Comparison of ENCODE assay signal across 8 mouse cellular contexts in genomic region chr1:75398761-75399402, GRCm38 (mm10). TPM values are rescaled to one million over a fixed set of nuclear protein-coding genes. Genes with fewer than 3 reads are reported as not detected.
A peak's percentile ranks its signal among the peaks of the same experiment; 100 is the strongest.
DNase-seq lines count a peak whose midpoint lies in the region; ATAC-seq and TF ChIP-seq lines count a peak whose summit lies in the region.

No protein-coding gene starts in this region.

- H3K4me2 ChIP-seq in stomach, embryonic 14.5 days (replicated peaks; ENCODE audit: low read depth, low read length) = 0 out of 2 replicates have a peak overlapping the region, but pooled peaks have one; percentile 10

- 20% methylated on average over 9 of the region's 9 CpGs for WGBS in macrophage (ENCODE audit: missing documents)
- WGBS in stomach, embryonic 14.5 days = 9% methylated on average over 9 of the region's 9 CpGs

- H3K4me3 ChIP-seq in left cerebral cortex, adult 2 months = no peak overlapping the region
- H3K4me3 ChIP-seq in macrophage (ENCODE audit: inconsistent target) = peak overlapping the region; percentile 81; the same call in 1 of the 2 replicates
- no peak overlapping the region for H3K4me3 ChIP-seq in stomach, embryonic 14.5 days (ENCODE audit: low read depth, low read length)

- H3K79me2 ChIP-seq in macrophage (ENCODE audit: inconsistent target) = peaks cover 27% of the 10 kb centered on the region

- no peaks in the 10 kb centered on the region for H3K27me3 ChIP-seq in stomach, embryonic 14.5 days (ENCODE audit: control insufficient read depth, insufficient read depth, low read length)

- intact Hi-C loops in left cerebral cortex, adult 2 months (cut with DNase I) = no loop called here
- intact Hi-C loops in heart, postnatal 14 days (cut with DNase I) = no loop called here

- TF ChIP-seq CTCF in left cerebral cortex, adult 2 months (IDR thresholded peaks at IDR 0.05) = peak; percentile 64

- ATAC-seq in stomach, embryonic 14.5 days (ENCODE audit: insufficient number of reproducible peaks, insufficient read depth, low FRiP score, low read depth) = peak; percentile 57; the same call in 1 of the 2 replicates

- H3K36me3 ChIP-seq in macrophage (ENCODE audit: inconsistent target) = peaks cover 25% of the 10 kb centered on the region
- H3K36me3 ChIP-seq in stomach, embryonic 14.5 days (ENCODE audit: control insufficient read depth, insufficient read depth, low read length) = peaks cover 13% of the 10 kb centered on the region

- peak in 1 of 2 experiments; percentile 40 for DNase-seq in left cerebral cortex, adult 2 months (ENCODE audit: extremely low spot score in 1 of 2, low spot score in 2 of 2)
- DNase-seq in left cerebral cortex, adult 8-10 months (ENCODE audit: low spot score in 2 of 2) = no peak
- DNase-seq in brain, adult 2 months (ENCODE audit: low read depth, low spot score) = peak; percentile 89
- DNase-seq in fibroblast of lung, adult 2 months (ENCODE audit: low read depth) = peak; percentile 94
- DNase-seq in heart, postnatal 14 days = peak; percentile 78 to 85
- peak; percentile 85 to 92 for DNase-seq in kidney, postnatal 25 days

- H3K4me1 ChIP-seq in stomach, embryonic 14.5 days (ENCODE audit: control insufficient read depth, insufficient read depth, low read length) = peaks cover 25% of the 10 kb centered on the region

- H3K27ac ChIP-seq in left cerebral cortex, adult 2 months = peak overlapping the region; percentile 36; the same call in 1 of the 2 replicates
- peak overlapping the region; percentile 100 for H3K27ac ChIP-seq in macrophage
- peak overlapping the region; percentile 88 for H3K27ac ChIP-seq in stomach, embryonic 14.5 days (ENCODE audit: low read length)

- no peaks in the 10 kb centered on the region for H3K9me3 ChIP-seq in stomach, embryonic 14.5 days (ENCODE audit: control insufficient read depth, low read depth, low read length)

- H3K9ac ChIP-seq in stomach, embryonic 14.5 days (replicated peaks; ENCODE audit: low read depth, low read length) = no peak overlapping the region

RNA-seq across cellular contexts. Expression of gene Speg, which starts 23.8 kb away (rescaled TPM):
- 100 to 1,000 TPM; 199 to 215 TPM for total RNA-seq in left cerebral cortex, adult 2 months (2021)
- 100 to 1,000 TPM; 177 to 190 (median 187) TPM for total RNA-seq in left cerebral cortex, adult 8-10 months (2022)
- 100 to 1,000 TPM; 125 to 126 TPM for total RNA-seq in heart, postnatal 14 days (2021)
- total RNA-seq in macrophage (2018; cell fraction: chromatin; rRNA removed) = 100 to 1,000 TPM in 23 of 26 experiments, 10 to 100 TPM in 3; 27.7 to 350 (median 221) TPM
- total RNA-seq in macrophage (2018; cell fraction: cytosol; rRNA removed) = 100 to 1,000 TPM in 25 of 26 experiments, 10 to 100 TPM in 1; 96.2 to 181 (median 153) TPM
- total RNA-seq in macrophage (2018; cell fraction: nucleus; rRNA removed) = 100 to 1,000 TPM in 21 of 26 experiments, 10 to 100 TPM in 5; 41.9 to 238 (median 169) TPM
- 98.9 to 144 TPM (median 121 TPM) in 3 replicates for polyA plus RNA-seq in macrophage (2018)
- 53.8 and 54.9 TPM in 2 replicates for polyA plus RNA-seq in stomach, embryonic 14.5 days (2014; fragmentation: Nextera tagmentation; extraction: Ambion mirVana)

RNA-seq across cellular contexts. Expression of gene Gmppa, which starts 36.8 kb away (rescaled TPM):
- 10 to 100 TPM; 65.0 to 69.4 TPM for total RNA-seq in left cerebral cortex, adult 2 months (2021)
- total RNA-seq in left cerebral cortex, adult 8-10 months (2022) = 10 to 100 TPM; 48.0 to 64.9 (median 62.3) TPM
- total RNA-seq in heart, postnatal 14 days (2021) = 10 to 100 TPM; 32.3 to 32.5 TPM
- total RNA-seq in macrophage (2018; cell fraction: chromatin; rRNA removed) = 100 to 1,000 TPM in 6 of 26 experiments, 10 to 100 TPM in 20; 36.9 to 137 (median 83.3) TPM
- 10 to 100 TPM; 36.2 to 52.5 (median 47.6) TPM for total RNA-seq in macrophage (2018; cell fraction: cytosol; rRNA removed)
- 100 to 1,000 TPM in 5 of 26 experiments, 10 to 100 TPM in 21; 42.4 to 169 (median 85.2) TPM for total RNA-seq in macrophage (2018; cell fraction: nucleus; rRNA removed)
- polyA plus RNA-seq in macrophage (2018) = 36.3 to 56.6 TPM (median 40.3 TPM) in 3 replicates
- polyA plus RNA-seq in stomach, embryonic 14.5 days (2014; fragmentation: Nextera tagmentation; extraction: Ambion mirVana) = 75.2 and 84.5 TPM in 2 replicates

RNA-seq across cellular contexts. Expression of gene Des, which starts 38.8 kb away (rescaled TPM):
- total RNA-seq in left cerebral cortex, adult 2 months (2021) = 1 to 10 TPM in 1 of 2 experiments, under 1 TPM in 1; 0.77 to 1.7 TPM
- 1 to 10 TPM in 3 of 4 experiments, under 1 TPM in 1; 0.89 to 2.9 (median 1.8) TPM for total RNA-seq in left cerebral cortex, adult 8-10 months (2022)
- 1,000 to 10,000 TPM; 1,039 to 1,057 TPM for total RNA-seq in heart, postnatal 14 days (2021)
- total RNA-seq in macrophage (2018; cell fraction: chromatin; rRNA removed) = 1 to 10 TPM in 1 of 26 experiments, not detected in 25; 1.3 TPM
- not detected for total RNA-seq in macrophage (2018; cell fraction: cytosol; rRNA removed)
- under 1 TPM in 1 of 26 experiments, not detected in 25; 0.27 TPM for total RNA-seq in macrophage (2018; cell fraction: nucleus; rRNA removed)
- not detected in 3 replicates for polyA plus RNA-seq in macrophage (2018)
- polyA plus RNA-seq in stomach, embryonic 14.5 days (2014; fragmentation: Nextera tagmentation; extraction: Ambion mirVana) = 43.7 and 51.0 TPM in 2 replicates

RNA-seq across cellular contexts. Expression of gene Asic4, which starts 51.4 kb away (rescaled TPM):
- total RNA-seq in left cerebral cortex, adult 2 months (2021) = 10 to 100 TPM in 1 of 2 experiments, 1 to 10 TPM in 1; 8.7 to 13.2 TPM
- 10 to 100 TPM; 21.5 to 26.7 (median 25.1) TPM for total RNA-seq in left cerebral cortex, adult 8-10 months (2022)
- total RNA-seq in heart, postnatal 14 days (2021) = not detected
- not detected for total RNA-seq in macrophage (2018; cell fraction: chromatin; rRNA removed)
- total RNA-seq in macrophage (2018; cell fraction: cytosol; rRNA removed) = not detected
- total RNA-seq in macrophage (2018; cell fraction: nucleus; rRNA removed) = not detected
- polyA plus RNA-seq in macrophage (2018) = not detected in 3 replicates
- 0.16 and 0.25 TPM in 2 replicates for polyA plus RNA-seq in stomach, embryonic 14.5 days (2014; fragmentation: Nextera tagmentation; extraction: Ambion mirVana)

Comparison
In these comparisons a context has a peak if more than half of its experiments do, and no peak if none do; other contexts are left out.
1. DNase-seq: peak in brain, adult 2 months (single experiment), fibroblast of lung, adult 2 months (single experiment), heart, postnatal 14 days (2 of 2) and kidney, postnatal 25 days (2 of 2); none in left cerebral cortex, adult 8-10 months (0 of 2).
2. H3K27ac ChIP-seq: peak in every context shown above with its lines; median percentile 100 in macrophage; 88 in stomach, embryonic 14.5 days; 36 in left cerebral cortex, adult 2 months.
3. RNA of gene Des, which starts 38.8 kb away (total RNA-seq): 1,039 to 1,057 TPM in heart, postnatal 14 days; 0.89 to 2.9 TPM in left cerebral cortex, adult 8-10 months and 0.77 to 1.7 TPM in left cerebral cortex, adult 2 months; every median in the first group is over 100 times any median in the second.